Mouse (Mus musculus) myocyte (in vitro differentiated cells): ENCODE measurements around the gene Rpl41. TPM values are rescaled to one million over a fixed set of nuclear protein-coding genes. Genes with fewer than 3 reads are reported as not detected.
A peak's percentile ranks its signal among the peaks of the same experiment; 100 is the strongest.

Experiments
- H3K27me3 ChIP-seq: one replicate; pipeline ENCODE4 v1.6.1; 2011; ENCODE audit not compliant: control insufficient read depth, insufficient read depth, insufficient read length
- H3K36me3 ChIP-seq: one replicate; pipeline ENCODE4 v1.6.1; 2011; ENCODE audit not compliant: control insufficient read depth, insufficient read depth
- H3K4me2 ChIP-seq: one replicate; pipeline ENCODE4 v1.6.1; 2011; ENCODE audit warnings: low read depth, control low read depth
- H3K4me3 ChIP-seq: one replicate; pipeline ENCODE4 v1.5.1; 2011; ENCODE audit warnings: mild to moderate bottlenecking, control low read depth, moderate library complexity
- H3K79me2 ChIP-seq: one replicate; pipeline ENCODE4 v1.6.1; 2011; ENCODE audit not compliant: control insufficient read depth, insufficient read depth
- H3ac ChIP-seq: one replicate; pipeline ENCODE4 v1.6.1; 2011; ENCODE audit not compliant: control insufficient read depth, insufficient read length
- CEBPB ChIP-seq: IDR thresholded peaks from 2 replicates; pipeline ENCODE4 v1.6.1; 2011; ENCODE audit warnings: mild to moderate bottlenecking, moderate library complexity; ENCODE audit not compliant: poor library complexity, insufficient read depth, severe bottlenecking
- E2F4 ChIP-seq: IDR thresholded peaks from one replicate; pipeline ENCODE4 v1.6.1; 2011; ENCODE audit warnings: mild to moderate bottlenecking, control low read depth, moderate library complexity; ENCODE audit not compliant: insufficient read depth
- MAX ChIP-seq: IDR thresholded peaks from one replicate; pipeline ENCODE4 v1.6.1; 2011; ENCODE audit warnings: low read depth, mild to moderate bottlenecking, control low read depth
- MYOD1 ChIP-seq, 3 experiments: IDR thresholded peaks; one replicate each; pipeline ENCODE4 v1.6.1; 2011; ENCODE audit warnings: control low read depth in 2 of 3, low read depth in 2 of 3, mild to moderate bottlenecking in 2 of 3, moderate library complexity in 1 of 3; ENCODE audit not compliant: insufficient read length in 2 of 3, control insufficient read depth in 1 of 3
- MYOG ChIP-seq, 3 experiments: IDR thresholded peaks; one replicate each; pipeline ENCODE4 v1.6.1; 2011; ENCODE audit warnings: control low read depth in 2 of 3, low read depth in 2 of 3, mild to moderate bottlenecking in 2 of 3; ENCODE audit not compliant: insufficient read length in 2 of 3, control insufficient read depth in 1 of 3, insufficient read depth in 1 of 3
- POLR2A ChIP-seq: IDR thresholded peaks from one replicate; pipeline ENCODE4 v1.6.1; 2011; ENCODE audit warnings: low read depth, mild to moderate bottlenecking, control low read depth, moderate library complexity; ENCODE audit not compliant: insufficient read length
- POLR2AphosphoS2 ChIP-seq: IDR thresholded peaks from one replicate; pipeline ENCODE4 v1.6.1; 2011; ENCODE audit warnings: low read depth, control low read depth; ENCODE audit not compliant: insufficient read length
- REST ChIP-seq: IDR thresholded peaks from one replicate; pipeline ENCODE4 v1.6.1; 2011; ENCODE audit warnings: mild to moderate bottlenecking, control low read depth, moderate library complexity; ENCODE audit not compliant: insufficient read depth, insufficient read length
- SRF ChIP-seq: IDR thresholded peaks from one replicate; pipeline ENCODE4 v1.6.1; 2011; ENCODE audit warnings: low read depth; ENCODE audit not compliant: control insufficient read depth, insufficient read length
- TCF12 ChIP-seq: IDR thresholded peaks from one replicate; pipeline ENCODE4 v1.6.1; 2011; ENCODE audit warnings: mild to moderate bottlenecking, control low read depth; ENCODE audit not compliant: poor library complexity, insufficient read depth, severe bottlenecking
- TCF3 ChIP-seq: IDR thresholded peaks from one replicate; pipeline ENCODE4 v1.6.1; 2011; ENCODE audit warnings: low read depth, control low read depth; ENCODE audit not compliant: insufficient read length
- USF1 ChIP-seq: IDR thresholded peaks from one replicate; pipeline ENCODE4 v1.6.1; 2011; ENCODE audit warnings: low read depth, mild to moderate bottlenecking, control low read depth, moderate library complexity
- polyA plus RNA-seq: library from polyadenylated mRNA; unstranded; fragments of >200 nt; fragmentation: generic; extraction: Trizol; gene quantifications from one replicate; pipeline ENCODE4 v1.2.1, GENCODE M21; 2012; ENCODE audit warnings: missing spikeins

Rpl41 gene
- polyA plus RNA-seq, 1 experiment: 12,553 TPM

DNA sequence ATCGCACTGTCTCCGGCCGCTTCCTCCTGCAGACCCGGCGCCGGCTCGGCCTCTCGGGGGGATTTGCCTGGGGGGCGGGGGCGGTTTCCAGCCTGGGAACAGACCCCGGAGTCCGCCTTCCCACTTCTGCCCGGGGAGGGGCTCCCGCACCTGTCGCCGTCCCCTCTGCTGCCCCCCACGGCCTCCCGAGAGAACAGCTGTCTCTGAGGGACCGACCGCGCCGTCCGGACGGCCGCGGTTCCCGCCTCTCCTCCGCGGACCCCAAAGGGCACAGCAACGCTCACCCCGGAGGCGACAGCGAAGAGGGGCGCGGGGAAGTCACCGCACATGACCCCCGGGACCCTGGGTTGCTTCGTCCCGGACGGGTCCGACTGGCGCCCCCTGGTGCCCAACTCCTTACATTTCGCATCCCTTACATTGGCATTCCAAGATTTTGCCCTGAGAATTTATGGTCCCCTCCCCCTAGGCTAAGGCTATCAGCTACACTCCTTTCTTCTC is 41.1 kb upstream of the Rpl41 start:
- H3K4me2 ChIP-seq: peak overlapping the region; percentile 86
- TF ChIP-seq REST: no peak
- peak; percentile 29 for TF ChIP-seq POLR2A
- no peak for TF ChIP-seq USF1
- no peak for TF ChIP-seq SRF
- no peak for TF ChIP-seq POLR2AphosphoS2
- no peak for TF ChIP-seq CEBPB
- peak; percentile 26 for TF ChIP-seq TCF3
- TF ChIP-seq MYOD1 (IDR thresholded peaks at IDR 0.05; ENCODE audit: control insufficient read depth in 1 of 3, insufficient read length in 2 of 3, low read depth in 2 of 3): peak in 2 of 3 experiments; percentile 93 to 94
- no peak for TF ChIP-seq MAX
- TF ChIP-seq MYOG (IDR thresholded peaks at IDR 0.05; ENCODE audit: control insufficient read depth in 1 of 3, insufficient read depth in 1 of 3, insufficient read length in 2 of 3, low read depth in 2 of 3): peak; percentile 39 to 96 (median 95)
- no peak for TF ChIP-seq E2F4
- TF ChIP-seq TCF12: peak; percentile 35
- H3K79me2 ChIP-seq: peaks cover 3% of the 10 kb centered on the region
- no peaks in the 10 kb centered on the region for H3K27me3 ChIP-seq
- no peaks in the 10 kb centered on the region for H3K36me3 ChIP-seq
- peak overlapping the region; percentile 11 for H3ac ChIP-seq
- H3K4me3 ChIP-seq: peak overlapping the region; percentile 62

DNA sequence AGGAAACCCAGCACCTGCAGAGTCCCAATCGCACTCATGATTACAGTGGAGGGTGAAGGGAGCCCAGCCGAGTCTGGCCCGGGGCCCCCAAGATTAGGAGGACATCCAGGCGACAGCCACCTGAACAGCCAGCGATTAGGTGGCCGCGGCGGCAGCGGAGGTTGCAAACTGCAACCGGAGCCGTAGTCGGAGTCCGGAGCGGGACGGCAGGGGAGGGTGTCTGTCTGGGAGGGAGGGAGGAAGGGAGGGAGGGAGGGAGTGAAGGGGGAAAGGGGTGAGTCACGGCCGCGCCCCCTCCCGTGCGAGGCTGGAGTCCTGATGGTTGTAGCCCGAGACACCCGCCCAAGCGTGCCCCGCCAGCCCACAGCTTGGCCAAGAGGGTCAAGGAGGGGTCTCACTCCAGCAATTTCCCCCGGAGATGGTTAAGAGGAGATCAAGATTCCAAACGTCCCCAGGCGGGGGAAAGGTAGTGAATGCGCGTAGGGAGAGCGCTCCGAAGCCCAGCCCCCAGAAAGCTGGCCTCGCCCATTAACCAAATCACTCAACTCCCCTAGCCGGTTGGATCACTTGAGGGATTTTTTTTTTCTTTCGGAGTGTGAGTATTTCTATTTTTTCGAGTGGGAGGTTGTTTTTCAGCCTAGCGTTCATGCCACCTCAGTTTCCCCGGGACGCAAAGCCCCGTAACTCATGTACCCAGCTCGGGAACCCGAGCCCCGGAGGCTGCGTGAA is 40.5 kb upstream of the Rpl41 start, which contains the start of gene Erbb3:
Erbb3 (minus strand) TSS at position 189 of the 729 bp plus-strand sequence.
- TF ChIP-seq POLR2AphosphoS2: no peak
- TF ChIP-seq MAX: no peak
- TF ChIP-seq POLR2A: peak; percentile 67
- no peak for TF ChIP-seq REST
- peak in 1 of 3 experiments; percentile 15 for TF ChIP-seq MYOG (IDR thresholded peaks at IDR 0.05; ENCODE audit: control insufficient read depth in 1 of 3, insufficient read depth in 1 of 3, insufficient read length in 2 of 3, low read depth in 2 of 3)
- TF ChIP-seq CEBPB: no peak
- no peaks in the 10 kb centered on the region for H3K36me3 ChIP-seq
- H3K4me3 ChIP-seq: peak within 1 kb of the TSS; percentile 62
- no peaks in the 10 kb centered on the region for H3K27me3 ChIP-seq
- peak within 1 kb of the TSS; percentile 86 for H3K4me2 ChIP-seq
- peak within 1 kb of the TSS; percentile 11 for H3ac ChIP-seq
- peaks cover 3% of the 10 kb centered on the region for H3K79me2 ChIP-seq

- H3K36me3 ChIP-seq: no peaks in the 10 kb centered on the region
- H3K4me3 ChIP-seq: peak overlapping the region; percentile 62
- no peaks in the 10 kb centered on the region for H3K27me3 ChIP-seq
- H3K4me2 ChIP-seq: peak overlapping the region; percentile 86
- H3ac ChIP-seq: peak overlapping the region; percentile 11
- peaks cover 3% of the 10 kb centered on the region for H3K79me2 ChIP-seq
- TF ChIP-seq MAX: no peak
- no peak for TF ChIP-seq TCF3
- TF ChIP-seq REST: no peak
- no peak for TF ChIP-seq USF1
- no peak for TF ChIP-seq POLR2A
- no peak for TF ChIP-seq MYOG (IDR thresholded peaks at IDR 0.05; ENCODE audit: control insufficient read depth in 1 of 3, insufficient read depth in 1 of 3, insufficient read length in 2 of 3, low read depth in 2 of 3)
- TF ChIP-seq POLR2AphosphoS2: no peak
- TF ChIP-seq CEBPB: no peak
- TF ChIP-seq E2F4: no peak
Observed at GRCm38 (mm10) chr10:128588775-128589463, 39.8 kb upstream of the Rpl41 start.

DNA sequence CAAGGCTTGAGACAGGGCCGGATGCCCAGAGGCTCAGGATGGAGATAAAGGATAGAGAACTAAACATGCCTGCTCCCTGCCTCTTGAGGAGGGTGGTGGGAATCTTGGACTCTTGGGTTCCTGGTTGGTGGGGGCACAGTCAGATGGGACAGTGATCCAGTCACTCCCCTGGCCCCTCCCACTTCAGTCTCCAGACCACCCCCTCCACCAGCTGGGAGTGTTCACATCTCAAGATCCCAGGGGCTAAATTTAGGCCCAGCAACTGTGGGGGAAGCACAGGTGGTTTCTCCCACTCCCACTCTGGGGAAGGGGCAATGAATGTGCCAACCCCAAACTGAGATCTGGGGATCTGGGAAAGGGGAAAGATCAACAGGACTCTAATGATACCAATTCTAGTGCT is 39.0 kb upstream of the Rpl41 start:
- peaks cover 3% of the 10 kb centered on the region for H3K79me2 ChIP-seq
- peak overlapping the region; percentile 86 for H3K4me2 ChIP-seq
- TF ChIP-seq MYOG (IDR thresholded peaks at IDR 0.05; ENCODE audit: control insufficient read depth in 1 of 3, insufficient read depth in 1 of 3, insufficient read length in 2 of 3, low read depth in 2 of 3) (peak in 1 of 3 experiments; percentile 89), POLR2A (no peak), CEBPB (no peak), MYOD1 (IDR thresholded peaks at IDR 0.05; ENCODE audit: control insufficient read depth in 1 of 3, insufficient read length in 2 of 3, low read depth in 2 of 3) (peak in 2 of 3 experiments; percentile 63 to 78), REST (no peak), TCF3 (no peak), SRF (no peak), TCF12 (peak; percentile 39), MAX (no peak), USF1 (no peak)
- H3K4me3 ChIP-seq: peak overlapping the region; percentile 62
- no peaks in the 10 kb centered on the region for H3K27me3 ChIP-seq
- H3K36me3 ChIP-seq: no peaks in the 10 kb centered on the region
- no peak overlapping the region for H3ac ChIP-seq
